Mouse (Mus musculus) forebrain, embryonic 13.5 days (tissue): Measurements from ENCODE around the gene Pdzd2. TPM values are rescaled to one million over a fixed set of nuclear protein-coding genes. Genes with fewer than 3 reads are reported as not detected.
A peak's percentile ranks its signal among the peaks of the same experiment; 100 is the strongest.

Experiments
- ATAC-seq: fragments of 200-750 bp; cut with Nextera tagmentation; 2 replicates; pipeline ENCODE4 v1.8.0; 2017
- H3K27ac ChIP-seq: fragments of 300-500 bp; sonication (generic); 2 replicates; pipeline ENCODE4 v1.5.1; 2015; ENCODE audit warnings: inconsistent platforms, mild to moderate bottlenecking, moderate library complexity
- H3K27me3 ChIP-seq: fragments of 300-500 bp; sonication (generic); 2 replicates; pipeline ENCODE4 v1.6.1; 2015; ENCODE audit warnings: mild to moderate bottlenecking, inconsistent platforms
- H3K36me3 ChIP-seq: fragments of 300-500 bp; sonication (generic); 2 replicates; pipeline ENCODE4 v1.6.1; 2015; ENCODE audit warnings: mild to moderate bottlenecking, inconsistent platforms; ENCODE audit not compliant: poor library complexity, severe bottlenecking
- H3K4me1 ChIP-seq: fragments of 300-500 bp; sonication (generic); 2 replicates; pipeline ENCODE4 v1.6.1; 2015; ENCODE audit warnings: inconsistent platforms
- H3K4me2 ChIP-seq: fragments of 300-500 bp; sonication (generic); 2 replicates; pipeline ENCODE4 v1.6.1; 2015; ENCODE audit warnings: inconsistent platforms, mild to moderate bottlenecking, moderate library complexity
- H3K4me3 ChIP-seq: fragments of 300-500 bp; sonication (generic); 2 replicates; pipeline ENCODE4 v1.5.1; 2015; ENCODE audit warnings: mild to moderate bottlenecking, inconsistent platforms
- H3K9ac ChIP-seq: fragments of 300-500 bp; sonication (generic); 2 replicates; pipeline ENCODE4 v1.6.1; 2015; ENCODE audit warnings: mild to moderate bottlenecking, inconsistent platforms
- H3K9me3 ChIP-seq: fragments of 300-500 bp; sonication (generic); replicated peaks from 2 replicates; pipeline ENCODE4 v1.6.1; 2016; ENCODE audit warnings: inconsistent platforms
- WGBS: fragments of 180-500 bp; shearing (Covaris S2); methylation state at CpG from one replicate; pipeline ENCODE4 v1.1.7; 2015; 5-methylcytosine and 5-hydroxymethylcytosine counted together
- polyA plus RNA-seq: library from polyadenylated mRNA; unstranded; fragments of >200 nt; fragmentation: Nextera tagmentation; extraction: Ambion mirVana; gene quantifications from 2 replicates; pipeline ENCODE4 v1.2.1, GENCODE M21; 2015

The Pdzd2 gene
- polyA plus RNA-seq, 1 experiment from 2014 or later = 5.5 TPM

GRCm38 (mm10) chr15:12337779-12338137, 402.0 kb downstream of the Pdzd2 start:
- Histone ChIP-seq H3K27ac (no peak overlapping the region), H3K9me3 (no peaks in the 10 kb centered on the region), H3K4me1 (peaks cover 10% of the 10 kb centered on the region), H3K9ac (no peak overlapping the region), H3K36me3 (peaks cover 7% of the 10 kb centered on the region; the same call in 1 of the 2 replicates), H3K27me3 (no peaks in the 10 kb centered on the region), H3K4me3 (no peak overlapping the region), H3K4me2 (no peak overlapping the region)
- 70% methylated on average over 3 of the region's 3 CpGs for WGBS
- no peak for ATAC-seq

GRCm38 (mm10) chr15:12337030-12337778, 402.5 kb downstream of the Pdzd2 start:
- Histone ChIP-seq H3K4me3 (no peak overlapping the region), H3K4me2 (no peak overlapping the region), H3K27me3 (no peaks in the 10 kb centered on the region), H3K9ac (no peak overlapping the region), H3K4me1 (peaks cover 10% of the 10 kb centered on the region), H3K9me3 (no peaks in the 10 kb centered on the region), H3K27ac (no peak overlapping the region), H3K36me3 (peaks cover 4% of the 10 kb centered on the region; the same call in 1 of the 2 replicates)
- 90% methylated on average over 4 of the region's 4 CpGs for WGBS
- ATAC-seq = no peak

GRCm38 (mm10) chr15:12334381-12334780, 405.3 kb downstream of the Pdzd2 start:
- no peak for ATAC-seq
- WGBS = 89% methylated on average over 4 of the region's 4 CpGs
- Histone ChIP-seq H3K9me3 (no peaks in the 10 kb centered on the region), H3K4me1 (no peaks in the 10 kb centered on the region; the same call in 1 of the 2 replicates), H3K27ac (no peak overlapping the region), H3K4me2 (no peak overlapping the region), H3K9ac (no peak overlapping the region), H3K27me3 (no peaks in the 10 kb centered on the region), H3K36me3 (no peaks in the 10 kb centered on the region), H3K4me3 (no peak overlapping the region)

- no peaks in the 10 kb centered on the region for H3K27me3 ChIP-seq
- H3K27ac ChIP-seq = no peak overlapping the region
- no peaks in the 10 kb centered on the region for H3K36me3 ChIP-seq
- H3K9me3 ChIP-seq = no peaks in the 10 kb centered on the region
- no peak overlapping the region for H3K9ac ChIP-seq
- H3K4me2 ChIP-seq = no peak overlapping the region
- no peak overlapping the region for H3K4me3 ChIP-seq
- WGBS = 79% methylated on average over 1 of the region's 1 CpGs
- ATAC-seq = no peak
- no peaks in the 10 kb centered on the region; the same call in 1 of the 2 replicates for H3K4me1 ChIP-seq
These were observed 408.4 kb downstream of the Pdzd2 start for GRCm38 (mm10) chr15:12331300-12331699.

- no peak overlapping the region for H3K4me2 ChIP-seq
- H3K9ac ChIP-seq = no peak overlapping the region
- no peaks in the 10 kb centered on the region for H3K9me3 ChIP-seq
- ATAC-seq = no peak; the same call in 1 of the 2 replicates
- H3K4me3 ChIP-seq = no peak overlapping the region
- no peaks in the 10 kb centered on the region for H3K27me3 ChIP-seq
- H3K4me1 ChIP-seq = no peaks in the 10 kb centered on the region; the same call in 1 of the 2 replicates
- H3K27ac ChIP-seq = no peak overlapping the region
- no peaks in the 10 kb centered on the region for H3K36me3 ChIP-seq
These were observed 408.8 kb downstream of the Pdzd2 start for GRCm38 (mm10) chr15:12330892-12331291.

GRCm38 (mm10) chr15:12330389-12330788, 409.3 kb downstream of the Pdzd2 start:
- no peak for ATAC-seq
- no peak overlapping the region for H3K4me3 ChIP-seq
- no peak overlapping the region for H3K9ac ChIP-seq
- no peaks in the 10 kb centered on the region; the same call in 1 of the 2 replicates for H3K4me1 ChIP-seq
- no peak overlapping the region for H3K4me2 ChIP-seq
- H3K27me3 ChIP-seq = no peaks in the 10 kb centered on the region
- 95% methylated on average over 3 of the region's 3 CpGs for WGBS
- no peak overlapping the region for H3K27ac ChIP-seq
- no peaks in the 10 kb centered on the region for H3K9me3 ChIP-seq
- peaks cover 4% of the 10 kb centered on the region; the same call in 1 of the 2 replicates for H3K36me3 ChIP-seq

- no peak overlapping the region for H3K4me3 ChIP-seq
- peaks cover 25% of the 10 kb centered on the region for H3K4me1 ChIP-seq
- H3K27me3 ChIP-seq = peaks cover 8% of the 10 kb centered on the region
- H3K9me3 ChIP-seq = no peaks in the 10 kb centered on the region
- 76% methylated on average over 1 of the region's 1 CpGs for WGBS
- peaks cover 4% of the 10 kb centered on the region; the same call in 1 of the 2 replicates for H3K36me3 ChIP-seq
- ATAC-seq = no peak
- H3K4me2 ChIP-seq = peak overlapping the region; percentile 6
- no peak overlapping the region for H3K27ac ChIP-seq
- no peak overlapping the region for H3K9ac ChIP-seq
These were observed 415.4 kb downstream of the Pdzd2 start for GRCm38 (mm10) chr15:12324326-12324725.

- H3K4me1 ChIP-seq = peaks cover 25% of the 10 kb centered on the region
- H3K27ac ChIP-seq = no peak overlapping the region
- no peak for ATAC-seq
- H3K36me3 ChIP-seq = peaks cover 4% of the 10 kb centered on the region; the same call in 1 of the 2 replicates
- peaks cover 14% of the 10 kb centered on the region for H3K27me3 ChIP-seq
- 14% methylated on average over 9 of the region's 9 CpGs for WGBS
- no peaks in the 10 kb centered on the region for H3K9me3 ChIP-seq
- peak overlapping the region; percentile 99 for H3K4me3 ChIP-seq
- peak overlapping the region; percentile 77 for H3K4me2 ChIP-seq
- H3K9ac ChIP-seq = peak overlapping the region; percentile 96
These were observed 416.9 kb downstream of the Pdzd2 start for GRCm38 (mm10) chr15:12322676-12323402.

- peak within 1 kb of the TSS; percentile 92 for H3K27ac ChIP-seq
- peaks cover 14% of the 10 kb centered on the region for H3K27me3 ChIP-seq
- peak; percentile 49 for ATAC-seq
- peaks cover 25% of the 10 kb centered on the region for H3K4me1 ChIP-seq
- H3K9ac ChIP-seq = peak within 1 kb of the TSS; percentile 96
- peak within 1 kb of the TSS; percentile 77 for H3K4me2 ChIP-seq
- H3K4me3 ChIP-seq = peak within 1 kb of the TSS; percentile 99
- no peaks in the 10 kb centered on the region for H3K9me3 ChIP-seq
- H3K36me3 ChIP-seq = peaks cover 4% of the 10 kb centered on the region; the same call in 1 of the 2 replicates
- under 1% methylated on average over 56 of the region's 70 CpGs for WGBS
These were observed 417.7 kb downstream of the Pdzd2 start, which contains the start of gene 1810049J17Rik for GRCm38 (mm10) chr15:12321788-12322621. 1810049J17Rik (minus strand) TSS chr15:12321899.

- peak; percentile 98 for ATAC-seq
These were observed 418.5 kb downstream of the Pdzd2 start, which contains the start of gene Golph3 for GRCm38 (mm10) chr15:12321091-12321787. Golph3 (plus strand) TSS chr15:12321450.

More at GRCm38 (mm10) chr15:12321091-12321787, 418.5 kb downstream of the Pdzd2 start, which contains the start of gene Golph3:
- H3K4me3 ChIP-seq = peak within 1 kb of the TSS; percentile 99
- H3K27ac ChIP-seq = peak within 1 kb of the TSS; percentile 92
- peaks cover 14% of the 10 kb centered on the region for H3K27me3 ChIP-seq
- H3K4me1 ChIP-seq = peaks cover 25% of the 10 kb centered on the region
- no peaks in the 10 kb centered on the region for H3K9me3 ChIP-seq
- H3K9ac ChIP-seq = peak within 1 kb of the TSS; percentile 96
- H3K36me3 ChIP-seq = peaks cover 4% of the 10 kb centered on the region; the same call in 1 of the 2 replicates
- under 1% methylated on average over 43 of the region's 74 CpGs for WGBS
- H3K4me2 ChIP-seq = peak within 1 kb of the TSS; percentile 77
